In genomic region chr9:45840331-45840730, GRCm38 (mm10) we compare ENCODE assay signal across 8 mouse cellular contexts. TPM values are rescaled to one million over a fixed set of nuclear protein-coding genes. Genes with fewer than 3 reads are reported as not detected.
DNase-seq lines count a peak whose midpoint lies in the region; ATAC-seq and TF ChIP-seq lines count a peak whose summit lies in the region.

No protein-coding gene starts in this region.

- peak overlapping the region; percentile 94; the same call in 1 of the 2 replicates for H3K27ac ChIP-seq in layer of hippocampus, adult 2 months
- H3K27ac ChIP-seq in forebrain, embryonic 12.5 days = no peak overlapping the region
- no peak overlapping the region for H3K27ac ChIP-seq in limb, embryonic 10.5 days
- H3K27ac ChIP-seq in neural tube, embryonic 14.5 days (ENCODE audit: low read depth, low read length) = no peak overlapping the region

- DNase-seq in layer of hippocampus, adult 2 months (ENCODE audit: low spot score in 2 of 2) = no peak
- DNase-seq in layer of hippocampus, postnatal 14 days (ENCODE audit: low spot score in 2 of 2) = no peak
- no peak for DNase-seq in limb, embryonic 10.5 days (ENCODE audit: low spot score)
- DNase-seq in spleen, postnatal 36 days (ENCODE audit: low spot score in 2 of 2) = no peak
- no peak for DNase-seq in thymus, postnatal 0 days (ENCODE audit: low spot score)

- no peaks in the 10 kb centered on the region for H3K36me3 ChIP-seq in forebrain, embryonic 12.5 days (replicated peaks)
- peaks cover under 1% of the 10 kb centered on the region; the same call in 1 of the 2 replicates for H3K36me3 ChIP-seq in limb, embryonic 10.5 days
- no peaks in the 10 kb centered on the region for H3K36me3 ChIP-seq in neural tube, embryonic 14.5 days (ENCODE audit: control insufficient read depth, insufficient read depth, low read length)

- 71% methylated on average over 5 of the region's 5 CpGs for WGBS in forebrain, embryonic 12.5 days
- 77% methylated on average over 5 of the region's 5 CpGs for WGBS in limb, embryonic 10.5 days
- WGBS in neural tube, embryonic 14.5 days = 76% methylated on average over 5 of the region's 5 CpGs

- peak overlapping the region; percentile 89; the same call in 1 of the 2 replicates for H3K9ac ChIP-seq in forebrain, embryonic 12.5 days
- H3K9ac ChIP-seq in neural tube, embryonic 14.5 days (replicated peaks; ENCODE audit: low read depth, low read length) = no peak overlapping the region; the same call in 1 of the 2 replicates

- TF ChIP-seq CTCF in layer of hippocampus, adult 2 months (conservative IDR thresholded peaks at IDR 0.05) = no peak

- H3K9me3 ChIP-seq in forebrain, embryonic 12.5 days = no peaks in the 10 kb centered on the region
- H3K9me3 ChIP-seq in limb, embryonic 10.5 days (replicated peaks) = no peaks in the 10 kb centered on the region
- H3K9me3 ChIP-seq in neural tube, embryonic 14.5 days (ENCODE audit: control insufficient read depth, low read length) = no peaks in the 10 kb centered on the region

- ATAC-seq in forebrain, embryonic 12.5 days (ENCODE audit: low FRiP score) = no peak
- ATAC-seq in neural tube, embryonic 14.5 days (ENCODE audit: low read depth) = no peak
- no peak for ATAC-seq in megakaryocyte progenitor cell, adult 5-6 weeks (replicated peaks; ENCODE audit: poor library complexity)

- peak overlapping the region; percentile 95 for H3K4me3 ChIP-seq in layer of hippocampus, adult 2 months
- peak overlapping the region; percentile 67 for H3K4me3 ChIP-seq in forebrain, embryonic 12.5 days (replicated peaks)
- H3K4me3 ChIP-seq in limb, embryonic 10.5 days = peak overlapping the region; percentile 72; the same call in 1 of the 2 replicates
- H3K4me3 ChIP-seq in neural tube, embryonic 14.5 days (ENCODE audit: low read depth, low read length) = peak overlapping the region; percentile 89; the same call in 1 of the 2 replicates

- no peaks in the 10 kb centered on the region for H3K27me3 ChIP-seq in forebrain, embryonic 12.5 days
- no peaks in the 10 kb centered on the region for H3K27me3 ChIP-seq in limb, embryonic 10.5 days (ENCODE audit: low read depth, poor library complexity, severe bottlenecking)
- no peaks in the 10 kb centered on the region for H3K27me3 ChIP-seq in neural tube, embryonic 14.5 days (ENCODE audit: control insufficient read depth, insufficient read depth, low read length)

- H3K4me1 ChIP-seq in forebrain, embryonic 12.5 days = peaks cover 38% of the 10 kb centered on the region
- H3K4me1 ChIP-seq in limb, embryonic 10.5 days = peaks cover 26% of the 10 kb centered on the region
- H3K4me1 ChIP-seq in neural tube, embryonic 14.5 days (ENCODE audit: control insufficient read depth, insufficient read depth, low read length) = peaks cover 30% of the 10 kb centered on the region

- peak overlapping the region; percentile 97 for H3K4me2 ChIP-seq in forebrain, embryonic 12.5 days
- peak overlapping the region; percentile 93 for H3K4me2 ChIP-seq in neural tube, embryonic 14.5 days (ENCODE audit: low read depth, low read length)

RNA-seq across cellular contexts. Expression of gene Bace1, which starts 2.0 kb away (rescaled TPM):
- 10 to 100 TPM; 76.6 to 80.3 TPM for total RNA-seq in layer of hippocampus, adult 2 months (2021)
- total RNA-seq in layer of hippocampus, postnatal 14 days (2021) = 100 to 1,000 TPM in 1 of 2 experiments, 10 to 100 TPM in 1; 96.6 to 101 TPM
- 35.4 and 36.5 TPM in 2 replicates for polyA plus RNA-seq in forebrain, embryonic 12.5 days (2016; fragmentation: Nextera tagmentation; extraction: Ambion mirVana)
- 20.3 and 22.1 TPM in 2 replicates for polyA plus RNA-seq in limb, embryonic 10.5 days (2016; fragmentation: Nextera tagmentation; extraction: Ambion mirVana)
- 49.8 and 56.4 TPM in 2 replicates for polyA plus RNA-seq in neural tube, embryonic 14.5 days (2014; fragmentation: Nextera tagmentation; extraction: Ambion mirVana)
- total RNA-seq in megakaryocyte progenitor cell, adult 5-6 weeks (2015) = 29.5 and 31.0 TPM in 2 replicates
- 33.4 and 44.1 TPM in 2 replicates for total RNA-seq in megakaryocyte progenitor cell, adult 5-6 weeks (2017)
- polyA plus RNA-seq in thymus, postnatal 0 days (2015; fragmentation: Nextera tagmentation; extraction: Ambion mirVana) = 8.0 and 10.3 TPM in 2 replicates

RNA-seq across cellular contexts. Expression of gene Cep164, which starts 11.8 kb away (rescaled TPM):
- total RNA-seq in layer of hippocampus, adult 2 months (2021) = 10 to 100 TPM; 13.6 TPM
- total RNA-seq in layer of hippocampus, postnatal 14 days (2021) = 10 to 100 TPM; 15.5 to 15.8 TPM
- 16.3 and 17.7 TPM in 2 replicates for polyA plus RNA-seq in forebrain, embryonic 12.5 days (2016; fragmentation: Nextera tagmentation; extraction: Ambion mirVana)
- 22.0 and 24.1 TPM in 2 replicates for polyA plus RNA-seq in limb, embryonic 10.5 days (2016; fragmentation: Nextera tagmentation; extraction: Ambion mirVana)
- polyA plus RNA-seq in neural tube, embryonic 14.5 days (2014; fragmentation: Nextera tagmentation; extraction: Ambion mirVana) = 11.8 and 12.7 TPM in 2 replicates
- total RNA-seq in megakaryocyte progenitor cell, adult 5-6 weeks (2015) = 9.7 and 15.5 TPM in 2 replicates
- 16.2 and 19.8 TPM in 2 replicates for total RNA-seq in megakaryocyte progenitor cell, adult 5-6 weeks (2017)
- polyA plus RNA-seq in thymus, postnatal 0 days (2015; fragmentation: Nextera tagmentation; extraction: Ambion mirVana) = 22.5 and 24.0 TPM in 2 replicates
